Mouse (Mus musculus) liver, embryonic 16.5 days (tissue): ENCODE results near the gene Skp1a. TPM values are rescaled to one million over a fixed set of nuclear protein-coding genes. Genes with fewer than 3 reads are reported as not detected.

ENCODE experiments used
- ATAC-seq: fragments of 200-750 bp; cut with Nextera tagmentation; 2 replicates; pipeline ENCODE4 v1.8.0; 2017; ENCODE audit warnings: low read depth, mild to moderate bottlenecking, moderate number of reproducible peaks, moderate library complexity
- H3K27ac ChIP-seq: fragments of 300-500 bp; sonication (generic); 2 replicates; pipeline ENCODE4 v1.5.1; 2014; ENCODE audit warnings: mild to moderate bottlenecking, low read length
- H3K27me3 ChIP-seq: fragments of 300-500 bp; sonication (generic); 2 replicates; pipeline ENCODE4 v1.6.1; 2014; ENCODE audit warnings: low read depth, low read length, mixed read lengths; ENCODE audit not compliant: control insufficient read depth, insufficient read depth
- H3K36me3 ChIP-seq: fragments of 300-500 bp; sonication (generic); 2 replicates; pipeline ENCODE4 v1.6.1; 2014; ENCODE audit warnings: mild to moderate bottlenecking; ENCODE audit not compliant: control insufficient read depth, insufficient read depth
- H3K4me1 ChIP-seq: fragments of 300-500 bp; sonication (generic); 2 replicates; pipeline ENCODE4 v1.6.1; 2014; ENCODE audit warnings: low read depth, low read length, mixed read lengths; ENCODE audit not compliant: control insufficient read depth
- H3K4me2 ChIP-seq: fragments of 300-500 bp; sonication (generic); 2 replicates; pipeline ENCODE4 v1.6.1; 2014; ENCODE audit warnings: low read depth, low read length, mixed read lengths
- H3K4me3 ChIP-seq: fragments of 300-500 bp; sonication (generic); 2 replicates; pipeline ENCODE4 v1.5.1; 2014; ENCODE audit warnings: low read depth, mild to moderate bottlenecking, low read length
- H3K9ac ChIP-seq: fragments of 300-500 bp; sonication (generic); 2 replicates; pipeline ENCODE4 v1.6.1; 2014; ENCODE audit warnings: low read depth, low read length
- H3K9me3 ChIP-seq: fragments of 300-500 bp; sonication (generic); replicated peaks from 2 replicates; pipeline ENCODE4 v1.6.1; 2016; ENCODE audit warnings: low read length; ENCODE audit not compliant: control insufficient read depth
- WGBS: fragments of 180-500 bp; shearing (Covaris S2); extraction: QIAGEN DNeasy Blood & Tissue Kit; methylation state at CpG from one replicate; pipeline ENCODE4 v1.1.7; 2014; ENCODE audit not compliant: insufficient replicate concordance; 5-methylcytosine and 5-hydroxymethylcytosine counted together
- polyA plus RNA-seq: library from polyadenylated mRNA; unstranded; fragments of >200 nt; fragmentation: Nextera tagmentation; extraction: Ambion mirVana; gene quantifications from 2 replicates; pipeline ENCODE4 v1.2.1, GENCODE M21; 2015

Gene Skp1a
- polyA plus RNA-seq, 1 experiment from 2014 or later = 247 TPM

DNA sequence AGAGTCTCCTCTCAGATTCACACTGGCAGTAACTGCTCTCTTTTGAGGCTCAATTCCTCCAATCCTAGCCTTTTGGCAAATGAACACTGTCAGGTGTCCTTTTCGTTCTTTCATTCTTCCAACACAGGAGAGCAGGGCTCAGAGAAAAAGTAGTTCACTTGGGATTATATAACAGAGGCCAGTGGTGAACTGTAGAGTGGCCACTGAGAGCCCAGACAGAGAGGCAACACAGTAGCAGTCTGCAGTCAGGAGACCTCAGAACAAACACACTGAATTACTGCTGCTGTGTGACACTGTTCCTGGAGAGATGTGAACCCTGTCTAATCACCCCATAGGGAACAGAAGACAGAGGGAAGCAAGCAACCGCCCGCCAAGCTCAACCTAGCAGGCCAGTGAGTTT is 4.7 kb upstream of the Skp1a start:
- no peaks in the 10 kb centered on the region for H3K27me3 ChIP-seq
- no peaks in the 10 kb centered on the region for H3K9me3 ChIP-seq
- no peak overlapping the region for H3K27ac ChIP-seq
- no peak for ATAC-seq
- no peak overlapping the region for H3K4me3 ChIP-seq
- no peak overlapping the region for H3K4me2 ChIP-seq
- WGBS = 64% methylated on average over 3 of the region's 3 CpGs
- peaks cover 7% of the 10 kb centered on the region for H3K4me1 ChIP-seq
- no peaks in the 10 kb centered on the region for H3K36me3 ChIP-seq
- H3K9ac ChIP-seq = no peak overlapping the region

DNA sequence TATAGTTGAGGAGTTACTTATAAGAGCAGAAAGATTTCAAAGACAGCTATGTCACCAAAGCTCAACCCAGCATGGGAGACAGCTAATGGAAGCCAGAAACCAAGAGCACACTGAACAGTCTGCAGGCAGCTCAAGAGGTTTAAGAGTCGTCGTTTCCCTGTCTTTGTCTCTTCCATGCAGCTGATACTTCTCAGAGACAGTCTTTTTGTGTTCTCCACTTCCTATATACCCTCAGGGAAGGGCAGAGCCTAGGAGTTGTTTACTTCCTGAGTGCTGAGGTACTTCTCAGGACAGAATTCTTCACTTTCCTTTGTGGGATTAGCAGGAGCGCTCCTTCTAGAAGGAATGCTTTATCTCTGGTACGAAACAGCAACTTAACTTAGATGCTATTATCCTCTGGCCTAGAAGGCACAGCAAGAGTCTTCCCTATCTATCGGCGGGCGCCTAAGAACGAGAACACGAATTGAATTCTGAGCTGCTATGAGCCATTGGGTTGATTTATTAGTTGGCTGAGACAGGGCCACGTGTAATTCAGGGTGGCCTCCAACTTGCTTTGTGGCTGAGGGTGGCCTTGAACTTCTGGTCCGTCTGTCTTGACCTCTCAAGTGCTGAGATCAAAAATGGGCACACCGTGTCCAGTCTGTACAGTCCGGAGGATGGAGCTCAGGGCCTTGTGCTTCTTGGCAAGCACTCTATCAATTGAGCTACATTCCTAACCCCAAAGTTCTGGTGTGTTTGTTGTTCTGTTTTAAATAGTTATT is 4.1 kb upstream of the Skp1a start:
- Histone ChIP-seq H3K4me3 (no peak overlapping the region), H3K9me3 (no peaks in the 10 kb centered on the region), H3K4me2 (no peak overlapping the region), H3K36me3 (no peaks in the 10 kb centered on the region), H3K9ac (no peak overlapping the region), H3K27ac (no peak overlapping the region), H3K4me1 (peaks cover 7% of the 10 kb centered on the region), H3K27me3 (no peaks in the 10 kb centered on the region)
- ATAC-seq = no peak
- 64% methylated on average over 13 of the region's 13 CpGs for WGBS

DNA sequence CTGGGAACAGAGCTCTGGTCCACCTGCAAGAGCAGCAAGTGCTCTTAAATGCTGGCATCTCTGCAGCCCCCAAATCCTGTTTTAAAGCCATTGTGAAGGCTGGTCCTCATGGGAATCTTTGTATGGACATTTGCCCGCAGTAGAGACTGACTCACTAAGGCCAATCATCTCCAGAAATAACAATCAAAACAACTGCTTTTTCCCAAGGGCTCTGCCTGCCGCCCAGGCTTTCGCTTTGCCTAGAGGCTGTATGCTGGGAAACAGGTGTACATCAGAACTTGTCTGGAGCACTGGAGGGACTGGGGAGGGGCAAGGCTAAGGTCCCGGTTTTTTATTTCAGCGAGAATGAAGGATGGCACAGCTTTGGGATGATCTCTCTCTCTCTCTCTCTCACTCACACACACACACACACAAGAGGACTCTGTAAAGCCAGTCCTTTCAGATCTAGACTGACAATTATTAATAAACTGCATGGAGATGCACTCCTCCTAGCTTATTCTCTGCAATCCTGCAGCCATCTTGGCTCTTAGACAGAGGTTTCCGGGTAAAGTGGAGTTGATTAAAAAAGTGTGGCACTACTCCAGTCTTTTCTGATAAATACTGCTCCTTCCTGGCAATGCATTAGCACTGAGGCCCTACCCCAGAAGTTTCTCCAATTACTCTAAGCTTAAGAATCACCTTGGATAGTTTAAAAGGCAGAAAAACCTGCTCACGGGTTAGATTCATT is 2.9 kb upstream of the Skp1a start:
- Histone ChIP-seq H3K27me3 (no peaks in the 10 kb centered on the region), H3K4me2 (no peak overlapping the region), H3K4me3 (no peak overlapping the region), H3K4me1 (peaks cover 9% of the 10 kb centered on the region), H3K9me3 (no peaks in the 10 kb centered on the region), H3K9ac (no peak overlapping the region), H3K27ac (no peak overlapping the region), H3K36me3 (no peaks in the 10 kb centered on the region)
- ATAC-seq = no peak
- WGBS = 77% methylated on average over 7 of the region's 7 CpGs

DNA sequence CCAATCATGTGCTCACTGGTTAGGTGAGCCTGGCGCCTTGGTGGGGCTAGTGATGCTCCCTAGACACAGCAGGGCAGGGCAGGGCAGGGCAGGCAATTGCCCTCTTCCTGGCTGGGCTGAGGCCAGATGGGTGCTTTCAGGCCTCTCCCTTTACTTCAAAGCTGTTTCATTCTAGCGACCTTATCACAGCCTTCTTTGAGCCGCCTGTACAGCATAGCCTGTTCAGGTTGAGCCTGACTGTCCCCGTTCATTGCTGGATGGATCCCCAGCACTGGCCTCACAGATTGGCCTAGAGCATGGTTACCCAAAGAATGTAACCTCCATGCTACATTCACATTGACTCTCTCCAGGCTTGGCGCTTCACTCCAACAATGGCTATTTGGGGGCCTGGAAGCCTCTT is 1.1 kb upstream of the Skp1a start:
- Histone ChIP-seq H3K4me3 (peak overlapping the region; percentile 92), H3K27ac (peak overlapping the region; percentile 92), H3K4me2 (peak overlapping the region; percentile 69), H3K36me3 (no peaks in the 10 kb centered on the region), H3K9me3 (no peaks in the 10 kb centered on the region), H3K9ac (peak overlapping the region; percentile 97), H3K4me1 (peaks cover 11% of the 10 kb centered on the region), H3K27me3 (no peaks in the 10 kb centered on the region)
- ATAC-seq = no peak
- 44% methylated on average over 5 of the region's 5 CpGs for WGBS

DNA sequence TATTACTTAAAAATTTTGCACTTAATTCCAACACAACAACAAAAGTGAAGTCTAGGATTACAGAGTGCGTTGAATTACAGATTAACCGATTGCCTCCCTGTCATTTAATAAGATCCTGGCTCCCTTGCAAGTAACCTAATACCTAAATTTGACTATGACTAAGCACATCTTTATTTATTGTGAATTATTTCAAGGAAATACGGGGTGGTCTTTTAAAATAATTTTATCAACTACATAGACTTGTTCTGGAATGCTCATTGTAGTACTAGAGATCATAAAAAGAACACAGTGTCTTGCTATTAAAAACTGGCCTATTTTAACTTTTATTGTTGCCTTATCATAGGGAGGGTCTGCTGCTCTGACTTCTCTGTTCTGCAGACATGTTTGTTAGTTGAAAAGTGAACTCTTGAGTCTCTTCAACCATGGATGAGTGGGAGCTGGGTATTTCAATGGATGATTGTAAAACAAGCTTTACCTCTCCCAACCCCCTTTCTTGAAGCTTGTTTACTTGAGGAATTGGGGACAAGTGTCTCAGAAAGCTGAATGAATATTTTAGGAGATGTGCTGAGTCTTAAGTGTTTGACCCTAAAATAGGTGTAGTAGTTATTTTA is 1.4 kb downstream of the Skp1a start:
- no peak overlapping the region for H3K27ac ChIP-seq
- WGBS = 20% methylated on average over 3 of the region's 3 CpGs
- peaks cover 11% of the 10 kb centered on the region for H3K4me1 ChIP-seq
- peak overlapping the region; percentile 97 for H3K9ac ChIP-seq
- peak overlapping the region; percentile 92 for H3K4me3 ChIP-seq
- H3K27me3 ChIP-seq = no peaks in the 10 kb centered on the region
- peak overlapping the region; percentile 69 for H3K4me2 ChIP-seq
- H3K9me3 ChIP-seq = no peaks in the 10 kb centered on the region
- no peak for ATAC-seq
- peaks cover 9% of the 10 kb centered on the region for H3K36me3 ChIP-seq

DNA sequence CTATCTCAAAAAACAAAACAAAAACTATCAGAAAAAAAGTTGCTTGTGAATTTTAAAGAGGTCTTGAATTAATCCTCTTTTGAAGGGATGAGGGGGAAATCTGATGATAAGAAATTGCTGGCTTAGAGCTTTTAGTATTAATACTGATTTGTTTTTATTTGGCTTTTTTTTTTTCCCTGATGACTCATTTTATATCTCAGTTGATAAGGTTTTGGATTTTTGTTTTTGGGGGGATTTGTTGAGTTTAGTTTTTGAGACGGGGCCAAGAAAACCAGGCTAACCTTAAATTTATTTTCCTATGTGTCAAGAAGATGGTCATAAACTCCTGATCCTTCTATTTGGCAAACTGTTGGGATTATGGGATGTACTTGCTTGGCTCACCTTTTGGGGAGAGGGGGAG is 2.1 kb downstream of the Skp1a start:
- 71% methylated on average over 1 of the region's 1 CpGs for WGBS
- peaks cover 11% of the 10 kb centered on the region for H3K4me1 ChIP-seq
- peak overlapping the region; percentile 92 for H3K4me3 ChIP-seq
- peak overlapping the region; percentile 69 for H3K4me2 ChIP-seq
- H3K36me3 ChIP-seq = peaks cover 9% of the 10 kb centered on the region
- no peak overlapping the region for H3K9ac ChIP-seq
- H3K27ac ChIP-seq = no peak overlapping the region
- ATAC-seq = no peak
- H3K27me3 ChIP-seq = no peaks in the 10 kb centered on the region
- no peaks in the 10 kb centered on the region for H3K9me3 ChIP-seq

DNA sequence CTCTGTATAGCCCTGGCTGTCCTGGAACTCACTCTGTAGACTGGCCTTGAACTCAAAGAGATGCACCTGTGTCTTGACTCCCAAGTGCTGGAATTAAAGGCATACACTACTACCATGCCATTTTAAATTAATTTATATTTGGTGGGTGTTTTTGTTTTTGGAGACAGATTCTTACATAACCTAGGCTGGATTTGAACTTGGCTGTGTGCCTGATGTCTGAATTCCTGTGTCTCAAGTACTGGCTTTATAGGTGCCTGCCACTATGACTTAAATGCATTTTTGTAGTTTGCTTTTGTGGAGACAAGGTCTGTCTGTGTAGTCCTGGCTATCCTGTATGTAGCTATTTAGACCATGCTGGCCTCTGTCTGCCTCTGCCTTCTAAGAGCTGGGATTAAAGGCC is 2.7 kb downstream of the Skp1a start:
- no peak for ATAC-seq
- Histone ChIP-seq H3K36me3 (peaks cover 9% of the 10 kb centered on the region), H3K27ac (no peak overlapping the region), H3K4me2 (no peak overlapping the region), H3K9me3 (no peaks in the 10 kb centered on the region), H3K27me3 (no peaks in the 10 kb centered on the region), H3K4me3 (no peak overlapping the region), H3K9ac (no peak overlapping the region), H3K4me1 (peaks cover 11% of the 10 kb centered on the region)

DNA sequence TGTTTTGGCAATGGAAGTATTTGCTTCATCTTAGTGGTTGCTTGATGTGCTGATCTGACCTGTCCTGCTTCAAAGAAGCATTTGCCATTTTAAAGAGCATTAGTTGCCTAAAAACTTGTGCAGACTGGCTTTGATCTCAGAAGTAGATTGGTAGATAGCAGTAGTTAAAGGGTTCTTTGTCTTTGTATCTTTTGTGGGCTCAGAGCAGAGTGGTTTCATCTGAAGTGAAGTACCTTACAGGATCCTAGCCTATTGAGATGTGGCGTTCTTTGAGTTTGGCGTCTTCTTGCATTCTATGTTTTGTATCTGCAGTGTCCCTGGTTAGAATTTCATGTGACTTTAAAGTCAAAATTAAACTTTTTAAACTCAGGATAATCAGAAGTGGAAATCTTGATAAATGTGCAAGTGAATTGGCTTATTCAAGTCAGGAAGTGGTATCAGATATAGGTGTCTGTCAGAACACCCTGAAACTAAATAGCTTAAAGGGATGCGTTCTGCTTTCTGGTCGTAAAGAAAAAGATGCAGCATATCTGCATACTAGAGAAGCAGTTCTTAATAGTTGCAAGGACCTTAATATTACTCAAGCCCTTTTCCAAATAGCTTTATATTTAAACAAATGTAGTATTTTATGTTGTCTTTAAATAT is 9.2 kb downstream of the Skp1a start:
- no peak overlapping the region for H3K9ac ChIP-seq
- H3K27me3 ChIP-seq = no peaks in the 10 kb centered on the region
- H3K36me3 ChIP-seq = peaks cover 30% of the 10 kb centered on the region
- H3K9me3 ChIP-seq = no peaks in the 10 kb centered on the region
- no peak for ATAC-seq
- no peaks in the 10 kb centered on the region for H3K4me1 ChIP-seq
- H3K4me2 ChIP-seq = no peak overlapping the region
- H3K27ac ChIP-seq = no peak overlapping the region
- no peak overlapping the region for H3K4me3 ChIP-seq
- 81% methylated on average over 4 of the region's 4 CpGs for WGBS
